Mouse (Mus musculus) stomach, postnatal 0 days (tissue): Measurements from ENCODE around the gene Nagk. TPM values are rescaled to one million over a fixed set of nuclear protein-coding genes. Genes with fewer than 3 reads are reported as not detected.
A peak's percentile ranks its signal among the peaks of the same experiment; 100 is the strongest.
"Not testable (repeated sequence)": the region's sequence is repeated elsewhere in the genome, so short reads cannot be mapped to it uniquely, and the experiment has no call there.

Source experiments
- ATAC-seq: fragments of 200-750 bp; cut with Nextera tagmentation; 2 replicates; pipeline ENCODE4 v1.8.0; 2017; ENCODE audit not compliant: low FRiP score, low TSS enrichment
- DNase-seq: peaks from one replicate; pipeline ENCODE4 v3.0.0-alpha.2; 2016; ENCODE audit warnings: low spot score
- H3K27ac ChIP-seq: fragments of 300-500 bp; sonication (generic); replicated peaks from 2 replicates; pipeline ENCODE4 v1.5.1; 2014; ENCODE audit warnings: mild to moderate bottlenecking, control low read depth
- H3K27me3 ChIP-seq: fragments of 300-500 bp; sonication (generic); 2 replicates; pipeline ENCODE4 v1.6.1; 2014; ENCODE audit warnings: low read length; ENCODE audit not compliant: control insufficient read depth, insufficient read depth
- H3K36me3 ChIP-seq: fragments of 300-500 bp; sonication (generic); 2 replicates; pipeline ENCODE4 v1.6.1; 2014; ENCODE audit warnings: low read length, mixed read lengths; ENCODE audit not compliant: control insufficient read depth, insufficient read depth
- H3K4me1 ChIP-seq: fragments of 300-500 bp; sonication (generic); replicated peaks from 2 replicates; pipeline ENCODE4 v1.6.1; 2014; ENCODE audit warnings: antibody characterized with exemption; ENCODE audit not compliant: control insufficient read depth, insufficient read depth
- H3K4me2 ChIP-seq: fragments of 300-500 bp; sonication (generic); replicated peaks from 2 replicates; pipeline ENCODE4 v1.6.1; 2014; ENCODE audit warnings: low read depth, mild to moderate bottlenecking, control low read depth, moderate library complexity
- H3K4me3 ChIP-seq: fragments of 300-500 bp; sonication (generic); 2 replicates; pipeline ENCODE4 v1.5.1; 2014; ENCODE audit warnings: low read depth, low read length, control low read depth
- H3K9ac ChIP-seq: fragments of 300-500 bp; sonication (generic); 2 replicates; pipeline ENCODE4 v1.6.1; 2014; ENCODE audit warnings: mild to moderate bottlenecking, low read length, control low read depth, mixed read lengths
- H3K9me3 ChIP-seq: fragments of 300-500 bp; sonication (generic); 2 replicates; pipeline ENCODE4 v1.6.1; 2016; ENCODE audit warnings: low read length; ENCODE audit not compliant: control insufficient read depth
- CTCF ChIP-seq: IDR thresholded peaks from 2 replicates; pipeline ENCODE4 v1.5.1; 2016; ENCODE audit warnings: antibody characterized with exemption, low read depth, mild to moderate bottlenecking, moderate library complexity
- EP300 ChIP-seq: optimal IDR thresholded peaks from 2 replicates; pipeline ENCODE3; 2016; ENCODE audit warnings: antibody characterized with exemption
- WGBS: fragments of 180-500 bp; shearing (Covaris S2); extraction: QIAGEN DNeasy Blood & Tissue Kit; methylation state at CpG from one replicate; pipeline ENCODE4 v1.1.7; 2014; 5-methylcytosine and 5-hydroxymethylcytosine counted together
- polyA plus RNA-seq: library from polyadenylated mRNA; unstranded; fragments of >200 nt; fragmentation: Nextera tagmentation; extraction: Ambion mirVana; gene quantifications from 2 replicates; pipeline ENCODE4 v1.2.1, GENCODE M21; 2015

Nagk gene
- polyA plus RNA-seq, 1 experiment from 2014 or later: 70.8 TPM

GRCm38 (mm10) chr6:83818996-83819395 lies 24.2 kb downstream of the Nagk start:
- H3K27ac ChIP-seq: peak overlapping the region; percentile 49
- 36% methylated on average over 1 of the region's 1 CpGs for WGBS
- no peaks in the 10 kb centered on the region for H3K27me3 ChIP-seq
- no peak overlapping the region for H3K4me2 ChIP-seq
- H3K36me3 ChIP-seq: peaks cover 2% of the 10 kb centered on the region; the same call in 1 of the 2 replicates
- no peak for DNase-seq
- no peak overlapping the region for H3K9ac ChIP-seq
- no peaks in the 10 kb centered on the region for H3K4me1 ChIP-seq
- TF ChIP-seq CTCF (no peak), EP300 (no peak)
- H3K4me3 ChIP-seq: no peak overlapping the region
- ATAC-seq: no peak
- no peaks in the 10 kb centered on the region for H3K9me3 ChIP-seq

DNA sequence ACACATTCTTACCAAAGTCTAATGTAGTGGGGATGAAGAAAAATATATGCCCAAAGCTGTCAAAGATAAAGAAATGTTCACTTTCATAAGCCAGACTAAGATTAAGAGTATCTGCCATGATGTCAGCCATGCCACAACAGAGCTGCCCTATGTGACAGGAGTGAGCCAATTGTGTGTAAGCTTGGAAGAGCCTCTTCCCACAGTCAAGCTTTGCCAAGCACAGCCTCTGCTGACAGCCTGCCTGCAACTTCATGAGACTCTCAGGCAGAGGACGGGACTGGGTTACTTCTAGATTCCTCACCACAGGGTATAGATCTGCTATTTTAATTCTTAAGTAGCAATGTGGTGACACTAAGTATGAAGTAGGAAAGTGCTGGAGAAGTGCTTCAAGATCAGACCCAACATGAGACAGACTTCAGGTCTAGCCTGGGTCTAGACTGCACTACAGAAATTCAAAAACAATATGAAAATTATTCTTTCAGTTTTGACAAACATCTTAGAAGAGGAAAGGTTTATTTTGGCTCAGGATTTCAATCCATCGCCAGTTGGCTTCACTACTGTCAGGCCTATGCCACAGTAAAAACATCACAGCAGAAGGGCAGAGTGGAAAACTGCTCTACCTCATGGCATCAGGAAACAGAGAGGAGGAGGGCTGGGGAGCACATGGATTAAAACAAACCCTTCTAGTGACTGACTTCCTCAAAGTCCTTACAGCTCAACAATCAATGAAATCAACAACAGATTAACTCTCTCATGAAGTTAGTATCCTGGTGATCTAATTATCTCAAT lies 26.1 kb downstream of the Nagk start:
- Histone ChIP-seq H3K4me3 (no peak overlapping the region), H3K27ac (no peak overlapping the region), H3K9me3 (no peaks in the 10 kb centered on the region), H3K9ac (no peak overlapping the region), H3K27me3 (no peaks in the 10 kb centered on the region), H3K4me2 (no peak overlapping the region), H3K4me1 (no peaks in the 10 kb centered on the region), H3K36me3 (peaks cover 2% of the 10 kb centered on the region; the same call in 1 of the 2 replicates)
- ATAC-seq (no peak), DNase-seq (no peak)
- 67% methylated on average over 2 of the region's 2 CpGs for WGBS
- no peak for TF ChIP-seq EP300
- TF ChIP-seq CTCF: no peak

DNA sequence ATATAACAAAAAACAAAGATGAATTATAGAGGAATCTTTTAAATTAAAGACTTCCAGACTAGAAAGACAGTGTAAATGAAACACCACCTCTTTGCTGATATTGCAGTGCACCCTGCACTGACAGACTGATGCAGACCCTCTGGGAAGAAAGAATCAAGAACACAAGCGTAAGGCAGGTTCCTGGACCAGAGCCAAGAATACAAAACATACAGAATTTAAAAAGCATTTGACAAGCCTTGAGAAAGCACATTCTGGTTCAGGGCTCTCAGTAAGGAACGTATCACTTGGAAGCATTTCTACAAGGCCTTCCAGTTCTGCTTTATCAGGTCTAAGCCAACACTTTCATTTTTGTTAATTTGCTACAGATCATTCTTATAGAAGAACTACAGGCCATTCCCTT lies 27.1 kb downstream of the Nagk start:
- no peak for TF ChIP-seq EP300
- TF ChIP-seq CTCF: no peak
- Histone ChIP-seq H3K4me3 (no peak overlapping the region), H3K9me3 (no peaks in the 10 kb centered on the region), H3K27ac (no peak overlapping the region), H3K9ac (no peak overlapping the region), H3K4me2 (no peak overlapping the region), H3K27me3 (no peaks in the 10 kb centered on the region), H3K36me3 (peaks cover 2% of the 10 kb centered on the region; the same call in 1 of the 2 replicates), H3K4me1 (no peaks in the 10 kb centered on the region)
- no peak for ATAC-seq
- no peak for DNase-seq
- WGBS: 24% methylated on average over 2 of the region's 2 CpGs

DNA sequence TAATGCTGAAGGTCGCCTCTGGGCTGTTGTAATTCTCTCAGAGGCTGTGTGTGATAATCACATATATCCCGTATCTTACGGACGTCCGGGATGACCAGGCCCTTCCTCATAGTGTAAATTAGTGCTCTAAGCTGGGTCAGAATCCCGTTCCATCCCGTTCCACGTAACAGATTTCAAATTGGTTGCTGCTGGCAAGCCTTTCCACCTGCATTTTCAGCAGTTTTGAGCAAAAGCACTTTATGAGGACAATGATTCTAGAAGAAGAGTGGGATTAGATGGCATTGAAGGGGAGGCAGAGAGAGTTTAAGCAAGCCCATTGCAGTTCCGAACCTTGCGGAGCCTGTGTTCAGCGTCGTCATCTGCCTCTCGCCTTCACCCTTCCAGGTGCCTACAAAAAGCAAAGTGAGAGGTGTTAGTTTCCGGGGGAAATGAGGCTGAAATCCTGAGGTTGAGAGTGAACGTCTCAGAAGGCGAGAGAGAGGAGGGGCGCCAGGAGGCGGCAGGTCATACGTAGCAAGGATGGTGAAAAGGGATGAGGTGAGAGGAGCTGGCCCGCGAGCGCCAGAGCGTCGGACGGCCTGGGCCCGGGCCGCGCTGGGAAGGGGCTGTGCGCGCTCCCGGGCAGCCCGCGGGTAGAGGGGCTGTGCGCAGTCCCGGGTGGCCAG lies 36.3 kb downstream of the Nagk start:
- H3K4me3 ChIP-seq: peak overlapping the region; percentile 60
- TF ChIP-seq CTCF (no peak), EP300 (no peak)
- H3K27ac ChIP-seq: peak overlapping the region; percentile 89
- H3K9me3 ChIP-seq: no peaks in the 10 kb centered on the region
- peak; percentile 19 for DNase-seq
- no peaks in the 10 kb centered on the region for H3K4me1 ChIP-seq
- H3K27me3 ChIP-seq: no peaks in the 10 kb centered on the region
- no peaks in the 10 kb centered on the region for H3K36me3 ChIP-seq
- H3K4me2 ChIP-seq: peak overlapping the region; percentile 89
- H3K9ac ChIP-seq: peak overlapping the region; percentile 75
- 1% methylated on average over 33 of the region's 35 CpGs for WGBS
- peak; percentile 78; the same call in 1 of the 2 replicates for ATAC-seq

DNA sequence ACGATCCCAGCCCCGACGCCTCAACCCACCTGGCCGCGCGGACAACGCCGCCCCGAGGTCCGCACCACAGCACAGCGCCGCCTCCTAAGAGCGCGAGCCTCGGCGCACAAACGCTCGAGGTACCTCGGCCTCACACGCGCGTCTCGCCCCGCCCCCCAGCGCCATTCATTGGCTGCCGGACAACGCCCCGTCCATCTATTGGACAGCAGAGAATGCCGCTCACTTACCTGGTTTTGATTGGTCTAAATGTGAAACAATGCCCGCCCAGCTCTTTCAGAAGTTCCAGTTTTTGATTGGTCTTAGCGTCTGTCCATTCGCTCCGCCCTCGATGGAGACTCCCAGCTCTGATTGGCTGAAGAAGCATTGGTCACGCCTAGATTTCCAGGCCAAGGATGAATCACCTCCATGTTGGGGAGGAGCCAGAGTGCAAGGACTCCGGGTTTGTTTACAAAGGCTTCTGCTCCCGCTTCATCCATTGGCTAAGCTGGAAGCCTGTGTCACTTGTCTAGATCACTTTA lies 36.9 kb downstream of the Nagk start, which contains the start of gene Paip2b:
Gene Paip2b (minus strand): TSS at position 136 of the 518 bp plus-strand sequence.
- Histone ChIP-seq H3K9ac (peak within 1 kb of the TSS; percentile 75), H3K27me3 (no peaks in the 10 kb centered on the region), H3K4me3 (peak within 1 kb of the TSS; percentile 60), H3K4me2 (peak within 1 kb of the TSS; percentile 89), H3K27ac (peak within 1 kb of the TSS; percentile 89), H3K9me3 (no peaks in the 10 kb centered on the region), H3K4me1 (no peaks in the 10 kb centered on the region), H3K36me3 (no peaks in the 10 kb centered on the region)
- ATAC-seq (peak; percentile 99), DNase-seq (peak; percentile 98)
- WGBS: under 1% methylated on average over 37 of the region's 37 CpGs
- TF ChIP-seq EP300 (peak; percentile 82), CTCF (peak; percentile 42; the same call in 1 of the 2 replicates)

DNA sequence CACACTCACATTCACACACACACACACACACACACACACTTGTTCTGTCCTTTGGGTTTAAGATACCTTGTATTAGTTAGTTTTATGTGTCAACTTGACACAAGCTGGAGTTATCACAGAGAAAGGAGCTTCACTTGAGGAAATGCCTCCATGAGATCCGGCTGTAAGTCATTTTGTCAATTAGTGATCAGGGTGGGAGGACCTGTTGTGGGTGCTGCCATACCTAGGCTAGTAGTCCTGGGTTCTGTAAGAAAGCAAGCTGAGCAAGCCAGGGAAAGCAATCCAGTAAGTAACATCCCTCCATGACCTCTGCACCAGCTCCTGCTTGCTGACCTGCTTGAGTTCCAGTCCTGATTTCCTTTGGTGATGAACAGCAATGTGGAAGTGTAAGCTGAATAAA lies 37.6 kb downstream of the Nagk start:
- 68% methylated on average over 1 of the region's 1 CpGs for WGBS
- H3K9me3 ChIP-seq, H3K4me3 ChIP-seq, H3K4me1 ChIP-seq, DNase-seq, H3K27me3 ChIP-seq, H3K36me3 ChIP-seq, ATAC-seq, H3K9ac ChIP-seq: not testable (repeated sequence)
- peak overlapping the region; percentile 44 for H3K4me2 ChIP-seq
- H3K27ac ChIP-seq: peak overlapping the region; percentile 9; the same call in 1 of the 2 replicates
